Mouse (Mus musculus): Measurements from ENCODE around the gene Zranb3. TPM values are rescaled to one million over a fixed set of nuclear protein-coding genes. Genes with fewer than 3 reads are reported as not detected.

Zranb3 gene
- polyA plus RNA-seq, 1 experiment: 0.56 TPM

DNA sequence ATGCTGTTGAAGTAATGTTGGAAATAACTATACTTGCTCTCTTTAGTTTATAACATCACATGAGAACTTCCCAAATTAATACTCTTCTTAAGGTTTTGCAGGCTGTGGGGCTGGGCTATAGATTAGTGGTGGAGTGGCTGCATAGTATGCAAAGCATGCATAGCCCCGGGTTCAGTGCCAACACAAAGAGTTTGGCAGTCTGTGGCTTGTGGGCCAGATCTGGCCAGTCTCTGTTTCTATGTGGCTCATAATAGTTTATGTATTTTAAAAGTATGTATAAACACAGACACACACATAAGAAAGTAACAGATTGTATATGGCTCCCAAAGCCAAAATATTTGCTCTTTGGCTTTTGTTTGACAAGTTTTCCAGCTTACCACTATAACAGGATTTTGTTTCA, 187.0 kb downstream of the Zranb3 start:
- TF ChIP-seq CTCF (IDR thresholded peaks at IDR 0.05; ENCODE audit: extremely low read depth, insufficient read length, insufficient replicate concordance, low read depth, low read length) (no peak), POLR2A (IDR thresholded peaks at IDR 0.05; ENCODE audit: low read depth, low read length) (no peak)
- Histone ChIP-seq H3K4me3 (ENCODE audit: low read depth, low read length) (no peak overlapping the region), H3K27ac (ENCODE audit: insufficient read depth, low read depth, low read length) (no peak overlapping the region), H3K36me3 (ENCODE audit: control insufficient read depth, insufficient read depth, low read length) (peaks cover 20% of the 10 kb centered on the region), H3K27me3 (ENCODE audit: control insufficient read depth, insufficient read depth, low read length) (no peaks in the 10 kb centered on the region), H3K4me1 (ENCODE audit: control insufficient read depth, insufficient read depth, insufficient read length, low read length) (no peaks in the 10 kb centered on the region)
- WGBS: 73% methylated on average over 1 of the region's 1 CpGs

DNA sequence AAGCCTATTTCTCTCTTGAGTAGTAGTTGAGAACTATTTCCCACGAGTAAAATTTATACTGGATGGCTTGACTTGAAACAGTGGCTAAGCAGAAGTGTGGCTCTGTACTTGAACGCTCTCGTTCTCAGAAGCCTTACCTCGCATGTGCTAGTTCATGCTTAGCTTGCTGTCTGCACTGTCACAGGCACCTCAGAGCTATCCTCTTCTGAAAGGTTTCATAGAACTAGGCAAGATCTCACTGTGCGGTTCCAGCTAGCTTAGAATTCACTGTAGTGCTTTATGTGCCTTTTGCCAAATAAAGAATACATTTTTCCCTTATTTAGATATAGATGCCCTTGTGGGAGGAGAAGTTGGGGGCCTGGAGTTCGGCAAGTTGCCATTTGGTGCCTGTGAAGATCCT, 187.5 kb downstream of the Zranb3 start:
- H3K4me3 ChIP-seq (ENCODE audit: low read depth, low read length): no peak overlapping the region
- TF ChIP-seq CTCF (IDR thresholded peaks at IDR 0.05; ENCODE audit: extremely low read depth, insufficient read length, insufficient replicate concordance, low read depth, low read length) (no peak), POLR2A (IDR thresholded peaks at IDR 0.05; ENCODE audit: low read depth, low read length) (no peak)
- no peaks in the 10 kb centered on the region for H3K4me1 ChIP-seq (ENCODE audit: control insufficient read depth, insufficient read depth, insufficient read length, low read length)
- no peaks in the 10 kb centered on the region for H3K27me3 ChIP-seq (ENCODE audit: control insufficient read depth, insufficient read depth, low read length)
- H3K36me3 ChIP-seq (ENCODE audit: control insufficient read depth, insufficient read depth, low read length): peaks cover 24% of the 10 kb centered on the region
- no peak overlapping the region for H3K27ac ChIP-seq (ENCODE audit: insufficient read depth, low read depth, low read length)
- 89% methylated on average over 6 of the region's 6 CpGs for WGBS

DNA sequence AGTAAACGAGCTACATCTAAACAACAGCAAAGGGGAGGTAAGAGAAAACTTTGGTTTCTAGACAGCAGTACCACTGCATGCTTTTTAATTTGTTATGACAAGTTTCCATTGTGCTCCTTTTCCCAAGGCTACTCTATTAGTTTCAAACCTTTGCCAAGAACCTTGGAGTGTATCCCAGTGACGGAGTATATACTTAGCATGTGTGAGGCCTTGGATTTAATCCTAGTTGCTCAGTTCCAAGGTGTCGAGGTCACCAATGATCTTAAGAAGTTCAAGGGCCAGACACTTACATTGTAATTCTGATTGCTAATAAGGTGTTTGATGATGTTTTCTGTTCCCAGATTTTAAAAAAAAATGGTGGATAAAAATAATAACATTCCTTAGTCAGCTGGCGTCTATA, 189.7 kb downstream of the Zranb3 start:
- H3K27me3 ChIP-seq (ENCODE audit: control insufficient read depth, insufficient read depth, low read length): no peaks in the 10 kb centered on the region
- no peak overlapping the region for H3K27ac ChIP-seq (ENCODE audit: insufficient read depth, low read depth, low read length)
- H3K36me3 ChIP-seq (ENCODE audit: control insufficient read depth, insufficient read depth, low read length): peaks cover 19% of the 10 kb centered on the region
- H3K4me1 ChIP-seq (ENCODE audit: control insufficient read depth, insufficient read depth, insufficient read length, low read length): no peaks in the 10 kb centered on the region
- H3K4me3 ChIP-seq (ENCODE audit: low read depth, low read length): no peak overlapping the region
- WGBS: 85% methylated on average over 4 of the region's 4 CpGs
- TF ChIP-seq CTCF (IDR thresholded peaks at IDR 0.05; ENCODE audit: extremely low read depth, insufficient read length, insufficient replicate concordance, low read depth, low read length) (no peak), POLR2A (IDR thresholded peaks at IDR 0.05; ENCODE audit: low read depth, low read length) (no peak)

DNA sequence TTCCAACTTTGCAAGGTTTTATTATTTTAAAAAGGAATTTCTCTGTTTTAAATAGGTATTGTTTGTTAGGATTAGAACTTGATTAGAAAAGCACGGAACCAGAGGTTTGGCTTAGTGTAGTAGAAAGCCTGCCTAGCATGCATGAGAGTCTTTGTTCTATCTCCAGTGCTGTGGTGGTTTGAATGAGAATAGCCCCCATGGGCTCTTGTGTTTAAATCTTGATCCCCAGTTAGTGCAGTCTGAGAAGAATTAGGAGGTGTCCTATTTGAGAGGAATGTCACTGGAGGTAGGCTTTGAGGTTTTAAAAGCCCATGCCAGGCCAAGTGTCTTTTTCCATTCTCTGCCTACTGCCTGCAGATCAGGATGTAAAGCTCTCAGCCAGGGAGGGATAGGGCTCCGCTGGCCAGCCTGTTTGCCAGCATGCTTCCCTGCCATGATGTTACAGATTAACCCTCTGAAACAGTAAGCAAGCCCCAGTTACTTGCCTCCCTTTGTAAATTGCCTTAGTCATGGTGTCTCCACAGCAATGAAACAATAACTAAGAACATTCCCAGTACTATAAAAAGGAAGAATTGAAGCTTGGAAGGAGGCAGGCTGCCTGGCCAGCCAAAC, 198.0 kb downstream of the Zranb3 start:
- no peaks in the 10 kb centered on the region for H3K4me1 ChIP-seq (ENCODE audit: control insufficient read depth, insufficient read depth, insufficient read length, low read length)
- H3K27me3 ChIP-seq (ENCODE audit: control insufficient read depth, insufficient read depth, low read length): no peaks in the 10 kb centered on the region
- no peak for TF ChIP-seq CTCF (IDR thresholded peaks at IDR 0.05; ENCODE audit: extremely low read depth, insufficient read length, insufficient replicate concordance, low read depth, low read length)
- TF ChIP-seq POLR2A (IDR thresholded peaks at IDR 0.05; ENCODE audit: low read depth, low read length): no peak
- H3K4me3 ChIP-seq (ENCODE audit: low read depth, low read length): no peak overlapping the region
- peaks cover 24% of the 10 kb centered on the region for H3K36me3 ChIP-seq (ENCODE audit: control insufficient read depth, insufficient read depth, low read length)
- WGBS: 93% methylated on average over 2 of the region's 2 CpGs
- H3K27ac ChIP-seq (ENCODE audit: insufficient read depth, low read depth, low read length): no peak overlapping the region

Other genes with a start within 250 kb of the Zranb3 start
- gene Map3k19, start 248.0 kb downstream of the Zranb3 start, polyA plus RNA-seq (2012; rRNA removed): 0.08 TPM in 1 of 2 replicates, not detected in the other
- gene Rab3gap1, start 234.3 kb downstream of the Zranb3 start, polyA plus RNA-seq (2012; rRNA removed): 7.3 and 14.6 TPM in 2 replicates
- 27.7 and 39.6 TPM in 2 replicates for gene R3hdm1, start 254 bp upstream of the Zranb3 start, polyA plus RNA-seq (2012; rRNA removed)
- 10.5 and 14.8 TPM in 2 replicates for gene Ubxn4, start 140.9 kb upstream of the Zranb3 start, polyA plus RNA-seq (2012; rRNA removed)
- 69.2 and 416 TPM in 2 replicates for gene Lct, start 225.3 kb upstream of the Zranb3 start, polyA plus RNA-seq (2012; rRNA removed)